Comparison of ENCODE assay signal across 9 mouse cellular contexts in the genomic region with DNA sequence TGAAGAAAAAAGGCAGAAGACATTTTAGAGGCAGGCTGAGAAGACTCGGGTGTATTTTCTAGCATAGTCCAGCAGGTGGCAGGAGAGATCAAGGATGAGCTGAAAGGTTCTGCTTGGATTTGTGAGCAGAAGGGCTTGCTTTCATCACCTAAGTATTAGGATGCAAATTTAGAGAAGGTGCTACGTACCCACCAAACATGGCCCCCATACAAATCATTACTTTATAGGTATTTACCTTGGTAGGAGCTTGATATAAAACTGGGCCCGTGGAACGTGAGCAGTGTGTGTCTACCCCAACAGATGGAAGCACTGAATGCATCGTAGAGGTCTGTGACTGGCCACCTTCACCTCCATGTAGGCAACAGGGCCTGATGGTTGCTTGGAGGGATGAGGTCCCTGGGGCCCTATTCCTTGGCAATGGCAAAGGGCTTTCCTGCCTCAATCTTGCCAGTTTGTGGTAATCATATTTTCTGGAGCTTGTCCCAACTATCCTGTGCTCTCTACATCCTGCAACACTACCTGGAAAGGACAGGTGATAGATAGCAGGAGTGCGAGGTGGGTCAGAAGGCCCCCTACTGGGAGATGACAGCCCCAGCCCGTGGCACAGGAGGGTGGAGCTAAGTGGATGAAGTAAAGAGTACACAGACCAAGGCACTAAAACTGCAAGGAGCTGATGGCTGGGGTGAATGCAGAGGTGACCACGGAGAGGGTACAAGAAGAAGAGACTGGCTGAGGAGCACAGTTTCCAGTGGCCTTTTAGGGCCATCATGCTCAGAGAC. TPM values are rescaled to one million over a fixed set of nuclear protein-coding genes. Genes with fewer than 3 reads are reported as not detected.
A peak's percentile ranks its signal among the peaks of the same experiment; 100 is the strongest.
DNase-seq lines count a peak whose midpoint lies in the region; ATAC-seq and TF ChIP-seq lines count a peak whose summit lies in the region.
"Had no signal": no experiment of that assay in that cellular context is flagged by ENCODE, and none has a peak within 500 bp of the region (broad histone marks: within the 10 kb centered on the region; RNA-seq: fewer than 3 reads in every experiment).

No protein-coding gene starts in this region.

- H3K27me3 ChIP-seq in embryonic facial prominence, embryonic 10.5 days (replicated peaks; ENCODE audit: low read depth, poor library complexity, severe bottlenecking) = peaks cover 24% of the 10 kb centered on the region
- peaks cover 9% of the 10 kb centered on the region; the same call in 1 of the 2 replicates for H3K27me3 ChIP-seq in hindbrain, embryonic 14.5 days (ENCODE audit: control insufficient read depth, insufficient read depth, low read length)
- H3K27me3 ChIP-seq in lung, embryonic 14.5 days (ENCODE audit: insufficient read depth, low read length) = no peaks in the 10 kb centered on the region

- no peak overlapping the region for H3K27ac ChIP-seq in embryonic facial prominence, embryonic 10.5 days (replicated peaks)
- H3K27ac ChIP-seq in hindbrain, embryonic 14.5 days = no peak overlapping the region
- no peak overlapping the region for H3K27ac ChIP-seq in lung, embryonic 14.5 days (ENCODE audit: low read depth)

- H3K9me3 ChIP-seq in embryonic facial prominence, embryonic 10.5 days = no peaks in the 10 kb centered on the region
- H3K9me3 ChIP-seq in hindbrain, embryonic 14.5 days (ENCODE audit: control insufficient read depth, low read length) = no peaks in the 10 kb centered on the region
- H3K9me3 ChIP-seq in lung, embryonic 14.5 days (ENCODE audit: low read depth, low read length) = no peaks in the 10 kb centered on the region

- ATAC-seq in hindbrain, embryonic 14.5 days (ENCODE audit: low FRiP score) = peak; percentile 57; the same call in 1 of the 2 replicates
- ATAC-seq in lung, embryonic 14.5 days (ENCODE audit: insufficient read depth) = no peak

- H3K9ac ChIP-seq in hindbrain, embryonic 14.5 days = no peak overlapping the region
- no peak overlapping the region for H3K9ac ChIP-seq in lung, embryonic 14.5 days

- H3K4me2 ChIP-seq in hindbrain, embryonic 14.5 days (replicated peaks) = no peak overlapping the region
- no peak overlapping the region for H3K4me2 ChIP-seq in lung, embryonic 14.5 days

- H3K4me1 ChIP-seq in embryonic facial prominence, embryonic 10.5 days = peaks cover 8% of the 10 kb centered on the region
- H3K4me1 ChIP-seq in hindbrain, embryonic 14.5 days (replicated peaks; ENCODE audit: control insufficient read depth, insufficient read depth, low read length) = no peaks in the 10 kb centered on the region
- no peaks in the 10 kb centered on the region for H3K4me1 ChIP-seq in lung, embryonic 14.5 days (ENCODE audit: insufficient read depth)

- WGBS in embryonic facial prominence, embryonic 10.5 days = 41% methylated on average over 8 of the region's 8 CpGs
- 40% methylated on average over 8 of the region's 8 CpGs for WGBS in hindbrain, embryonic 14.5 days
- WGBS in lung, embryonic 14.5 days = 35% methylated on average over 8 of the region's 8 CpGs

- peak; percentile 22 to 80 for DNase-seq in adrenal gland, adult (ENCODE audit: inconsistent age in 2 of 2, low spot score in 1 of 2)
- no peak for DNase-seq in adrenal gland, adult 8-10 months
- DNase-seq in urinary bladder, postnatal 14 days (ENCODE audit: low spot score) = peak; percentile 23
- no peak for DNase-seq in urinary bladder, postnatal 10 days (ENCODE audit: low spot score)
- DNase-seq in embryonic facial prominence, embryonic 10.5 days (ENCODE audit: low spot score) = peak; percentile 49
- DNase-seq in hindbrain, embryonic 14.5 days (ENCODE audit: low spot score) = peak; percentile 82
- DNase-seq in lung, embryonic 14.5 days = peak; percentile 75
- peak; percentile 39 for DNase-seq in retina, adult 2 months (ENCODE audit: low read depth, low spot score)

- no peak overlapping the region for H3K4me3 ChIP-seq in embryonic facial prominence, embryonic 10.5 days
- H3K4me3 ChIP-seq in hindbrain, embryonic 14.5 days (replicated peaks; ENCODE audit: low read length) = no peak overlapping the region
- no peak overlapping the region for H3K4me3 ChIP-seq in lung, embryonic 14.5 days (ENCODE audit: low read depth, low read length)
- H3K4me3 ChIP-seq: myocyte had no signal

- no peaks in the 10 kb centered on the region for H3K36me3 ChIP-seq in embryonic facial prominence, embryonic 10.5 days (replicated peaks)
- H3K36me3 ChIP-seq in hindbrain, embryonic 14.5 days (replicated peaks; ENCODE audit: control insufficient read depth, insufficient read depth) = no peaks in the 10 kb centered on the region
- H3K36me3 ChIP-seq in lung, embryonic 14.5 days (ENCODE audit: insufficient read depth) = no peaks in the 10 kb centered on the region

- peak; percentile 72 for TF ChIP-seq CTCF in lung, embryonic 14.5 days (IDR thresholded peaks at IDR 0.05; ENCODE audit: low read depth)

RNA-seq across cellular contexts. Expression of a gene that starts 34.6 kb away (rescaled TPM):
- not detected for total RNA-seq in adrenal gland, adult 8-10 months (2022)
- not detected in 2 replicates for polyA plus RNA-seq in embryonic facial prominence, embryonic 10.5 days (2016; fragmentation: Nextera tagmentation; extraction: Ambion mirVana)
- polyA plus RNA-seq in hindbrain, embryonic 14.5 days (2014; fragmentation: Nextera tagmentation; extraction: Ambion mirVana) = not detected in 2 replicates
- not detected in 2 replicates for polyA plus RNA-seq in lung, embryonic 14.5 days (2014; fragmentation: Nextera tagmentation; extraction: Ambion mirVana)
- polyA plus RNA-seq: myocyte had no signal

RNA-seq across cellular contexts. Expression of a gene that starts 46.5 kb away (rescaled TPM):
- not detected for total RNA-seq in adrenal gland, adult 8-10 months (2022)
- polyA plus RNA-seq in embryonic facial prominence, embryonic 10.5 days (2016; fragmentation: Nextera tagmentation; extraction: Ambion mirVana) = 0.26 TPM in 1 of 2 replicates, not detected in the other
- 0.09 TPM in 1 of 2 replicates, not detected in the other for polyA plus RNA-seq in hindbrain, embryonic 14.5 days (2014; fragmentation: Nextera tagmentation; extraction: Ambion mirVana)
- 0.15 and 0.43 TPM in 2 replicates for polyA plus RNA-seq in lung, embryonic 14.5 days (2014; fragmentation: Nextera tagmentation; extraction: Ambion mirVana)

RNA-seq across cellular contexts. Expression of a gene that starts 50.9 kb away (rescaled TPM):
- total RNA-seq in adrenal gland, adult 8-10 months (2022) = under 1 TPM; 0.14 to 0.48 (median 0.24) TPM
- polyA plus RNA-seq in embryonic facial prominence, embryonic 10.5 days (2016; fragmentation: Nextera tagmentation; extraction: Ambion mirVana) = 0.06 TPM in 1 of 2 replicates, not detected in the other
- not detected in 2 replicates for polyA plus RNA-seq in hindbrain, embryonic 14.5 days (2014; fragmentation: Nextera tagmentation; extraction: Ambion mirVana)
- polyA plus RNA-seq in lung, embryonic 14.5 days (2014; fragmentation: Nextera tagmentation; extraction: Ambion mirVana) = not detected in 2 replicates
- polyA plus RNA-seq: myocyte had no signal

RNA-seq across cellular contexts. Expression of a gene that starts 58.5 kb away (rescaled TPM):
- 10 to 100 TPM; 13.4 to 29.5 (median 19.3) TPM for total RNA-seq in adrenal gland, adult 8-10 months (2022)
- polyA plus RNA-seq in embryonic facial prominence, embryonic 10.5 days (2016; fragmentation: Nextera tagmentation; extraction: Ambion mirVana) = 0.89 and 0.96 TPM in 2 replicates
- polyA plus RNA-seq in hindbrain, embryonic 14.5 days (2014; fragmentation: Nextera tagmentation; extraction: Ambion mirVana) = 1.5 and 1.9 TPM in 2 replicates
- 5.8 and 6.3 TPM in 2 replicates for polyA plus RNA-seq in lung, embryonic 14.5 days (2014; fragmentation: Nextera tagmentation; extraction: Ambion mirVana)

Comparison
In these comparisons a context has a peak if more than half of its experiments do, and no peak if none do; other contexts are left out.
1. DNase-seq: peak in adrenal gland, adult (2 of 2), urinary bladder, postnatal 14 days (single experiment), embryonic facial prominence, embryonic 10.5 days (single experiment), hindbrain, embryonic 14.5 days (single experiment), lung, embryonic 14.5 days (single experiment) and retina, adult 2 months (single experiment); none in adrenal gland, adult 8-10 months (single experiment) and urinary bladder, postnatal 10 days (single experiment).